Mouse (Mus musculus) erythroid progenitor cell, adult 5-6 weeks (primary cell): Measurements from ENCODE around the gene Klhl32. TPM values are rescaled to one million over a fixed set of nuclear protein-coding genes. Genes with fewer than 3 reads are reported as not detected.
"Not testable (repeated sequence)": the region's sequence is repeated elsewhere in the genome, so short reads cannot be mapped to it uniquely, and the experiment has no call there.

ENCODE experiments used
- ATAC-seq: replicated peaks from 2 replicates; pipeline ENCODE4 v1.8.0; 2016; ENCODE audit warnings: moderate number of reproducible peaks, mild to moderate bottlenecking, moderate TSS enrichment, inconsistent platforms; ENCODE audit not compliant: poor library complexity, low FRiP score, severe bottlenecking
- total RNA-seq, 2 experiments: library from RNA; stranded (forward) in 1 of 2; stranded (reverse) in 1 of 2; fragments of 150-400 nt in 1 of 2; fragments of 186-747, 209-891 nt in 1 of 2; gene quantifications; 2 replicates each; pipeline versions ENCODE4 v1.2.3 to v1.2.4; 2015 to 2017; ENCODE audit warnings: low replicate concordance in 2 of 2

The Klhl32 gene
- total RNA-seq (2015; ENCODE audit: low replicate concordance) (not detected in 2 replicates), total RNA-seq (2017; ENCODE audit: low replicate concordance) (not detected in 2 replicates)

- no peak for ATAC-seq
Measured at GRCm38 (mm10) chr4:24850401-24851325, at the start of gene Klhl32. TSS of gene Klhl32 (minus strand) at chr4:24851124.

- no peak for ATAC-seq
Measured at GRCm38 (mm10) chr4:24899146-24899545, 48.2 kb upstream of the Klhl32 start.

- no peak for ATAC-seq
Measured at GRCm38 (mm10) chr4:24898636-24899035, 47.7 kb upstream of the Klhl32 start.

GRCm38 (mm10) chr4:24897851-24898515 is 47.1 kb upstream of the Klhl32 start, which contains the start of gene Ndufaf4:
TSS of gene Ndufaf4 (plus strand) at chr4:24898083.
- peak; percentile 95 for ATAC-seq

GRCm38 (mm10) chr4:24897351-24897750 is 46.4 kb upstream of the Klhl32 start:
- peak; percentile 48 for ATAC-seq

- no peak for ATAC-seq
Measured at GRCm38 (mm10) chr4:24896829-24897228, 45.9 kb upstream of the Klhl32 start.

GRCm38 (mm10) chr4:24894625-24895024 is 43.7 kb upstream of the Klhl32 start:
- ATAC-seq: no peak

- not testable (repeated sequence) for ATAC-seq
Measured at GRCm38 (mm10) chr4:24892293-24892692, 41.4 kb upstream of the Klhl32 start.

GRCm38 (mm10) chr4:24889386-24889785 is 38.5 kb upstream of the Klhl32 start:
- ATAC-seq: not testable (repeated sequence)

GRCm38 (mm10) chr4:24869230-24869629 is 18.3 kb upstream of the Klhl32 start:
- no peak for ATAC-seq

GRCm38 (mm10) chr4:24865691-24866090 is 14.8 kb upstream of the Klhl32 start:
- ATAC-seq: no peak

GRCm38 (mm10) chr4:24847406-24847805 is 3.5 kb downstream of the Klhl32 start:
- no peak for ATAC-seq

- no peak for ATAC-seq
Measured at GRCm38 (mm10) chr4:24845546-24845945, 5.4 kb downstream of the Klhl32 start.

GRCm38 (mm10) chr4:24838567-24838966 is 12.4 kb downstream of the Klhl32 start:
- no peak for ATAC-seq

GRCm38 (mm10) chr4:24835555-24835954 is 15.4 kb downstream of the Klhl32 start:
- ATAC-seq: no peak

GRCm38 (mm10) chr4:24808316-24808715 is 42.6 kb downstream of the Klhl32 start:
- ATAC-seq: no peak

GRCm38 (mm10) chr4:24801881-24802280 is 49.0 kb downstream of the Klhl32 start:
- no peak for ATAC-seq

- ATAC-seq: no peak
Measured at GRCm38 (mm10) chr4:24801343-24801742, 49.6 kb downstream of the Klhl32 start.

- no peak for ATAC-seq
Measured at GRCm38 (mm10) chr4:24800345-24800936, 50.5 kb downstream of the Klhl32 start.

GRCm38 (mm10) chr4:24799037-24799436 is 51.9 kb downstream of the Klhl32 start:
- no peak for ATAC-seq
